Mouse (Mus musculus) layer of hippocampus, adult 2 months (tissue): ENCODE data around the gene Rapgefl1. TPM values are rescaled to one million over a fixed set of nuclear protein-coding genes. Genes with fewer than 3 reads are reported as not detected.

Source experiments
- DNase-seq, 2 experiments: peaks; one replicate each; pipeline ENCODE4 v3.0.0; 2022; ENCODE audit warnings: low spot score in 2 of 2
- H3K27ac ChIP-seq: fragments of 200-600 bp; 2 replicates; pipeline ENCODE4 v1.8.1; 2022
- H3K4me3 ChIP-seq: fragments of 200-600 bp; 2 replicates; pipeline ENCODE4 v1.8.1; 2022; ENCODE audit warnings: mild to moderate bottlenecking
- CTCF ChIP-seq: fragments of 200-600 bp; conservative IDR thresholded peaks from 2 replicates; pipeline ENCODE4 v1.8.1; 2022; ENCODE audit warnings: antibody characterized with exemption, mild to moderate bottlenecking, moderate library complexity
- total RNA-seq, 2 experiments: library from RNA; stranded (reverse); gene quantifications; 2 replicates each; pipeline ENCODE4 v1.2.3; 2021

Rapgefl1 gene
- total RNA-seq, 2 experiments from 2014 or later, result 213 to 240 TPM

- no peak for DNase-seq
- peak overlapping the region; percentile 87 for H3K27ac ChIP-seq
- no peak overlapping the region for H3K4me3 ChIP-seq
- peak; percentile 92 for TF ChIP-seq CTCF
Observed at GRCm38 (mm10) chr11:98829091-98829775, 7.4 kb upstream of the Rapgefl1 start.

DNA sequence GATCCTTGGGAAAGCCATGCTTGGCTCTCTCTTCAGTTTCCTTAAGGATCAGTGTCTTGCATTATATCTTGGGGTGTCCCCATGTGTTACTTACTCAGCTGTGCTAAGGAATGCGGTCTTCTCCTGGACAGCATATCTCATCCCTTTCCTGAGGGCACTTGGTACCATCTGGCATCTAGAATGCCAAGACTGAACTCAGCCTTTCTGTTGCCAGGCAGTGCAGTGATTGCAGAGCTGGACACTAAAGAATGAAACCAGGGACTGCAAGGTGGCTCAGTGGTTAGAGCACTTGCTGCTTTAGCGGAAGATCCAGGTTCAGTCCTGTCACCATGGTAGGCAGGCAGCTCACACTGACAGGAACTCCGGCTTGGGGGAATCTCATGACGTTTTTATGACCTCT is 6.7 kb upstream of the Rapgefl1 start:
- no peak for TF ChIP-seq CTCF
- Histone ChIP-seq H3K4me3 (no peak overlapping the region), H3K27ac (peak overlapping the region; percentile 87)
- no peak for DNase-seq

GRCm38 (mm10) chr11:98835296-98835695 is 1.3 kb upstream of the Rapgefl1 start:
- Histone ChIP-seq H3K4me3 (no peak overlapping the region; the same call in 1 of the 2 replicates), H3K27ac (peak overlapping the region; percentile 98)
- DNase-seq, result peak in 1 of 2 experiments; percentile 63
- TF ChIP-seq CTCF, result no peak

DNA sequence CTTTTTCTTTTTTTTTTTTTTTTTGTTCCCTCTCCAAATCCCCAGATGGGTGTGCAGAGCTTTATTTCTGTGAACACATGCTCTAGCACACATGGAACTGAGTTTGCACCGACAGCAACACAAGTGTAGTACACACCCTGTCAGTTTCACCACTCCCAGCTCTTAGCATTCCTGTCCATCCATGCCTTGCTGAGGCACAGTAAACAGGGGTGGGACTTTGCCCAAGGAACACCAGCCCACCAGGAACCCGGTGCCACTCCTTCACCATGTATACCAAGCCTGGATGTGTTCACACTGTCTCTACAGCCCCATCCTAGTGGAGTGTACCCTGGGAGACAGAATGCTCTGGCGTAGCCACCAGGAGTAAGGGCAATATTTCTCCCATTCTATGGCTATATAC is 860 bp upstream of the Rapgefl1 start:
- Histone ChIP-seq H3K4me3 (peak overlapping the region; percentile 97), H3K27ac (peak overlapping the region; percentile 98)
- TF ChIP-seq CTCF, result no peak
- peak in 1 of 2 experiments; percentile 48 for DNase-seq

DNA sequence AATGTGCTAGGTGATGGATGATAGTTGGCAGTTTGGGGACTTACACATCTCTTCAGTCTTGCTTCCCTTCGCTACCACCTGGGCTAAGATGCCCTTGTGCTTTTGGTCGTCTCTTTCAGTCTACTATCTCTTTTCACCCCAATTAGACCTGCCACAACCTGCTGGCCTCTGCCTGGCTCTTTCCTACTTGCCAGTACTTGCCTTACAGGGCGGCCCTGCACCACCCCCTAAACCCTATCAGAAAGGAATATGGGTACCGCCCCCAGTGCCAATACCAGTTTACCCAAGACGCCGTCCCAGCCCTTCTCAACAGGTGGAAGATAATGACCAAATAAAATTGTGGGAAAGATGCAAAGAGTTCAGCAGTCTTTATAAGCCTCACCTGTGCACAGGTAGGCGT is 457 bp upstream of the Rapgefl1 start:
- Histone ChIP-seq H3K4me3 (peak overlapping the region; percentile 97), H3K27ac (peak overlapping the region; percentile 98)
- no peak for TF ChIP-seq CTCF
- no peak for DNase-seq

- no peak for DNase-seq
- Histone ChIP-seq H3K4me3 (peak overlapping the region; percentile 97), H3K27ac (peak overlapping the region; percentile 98)
- peak; percentile 34; the same call in 1 of the 2 replicates for TF ChIP-seq CTCF
Observed at GRCm38 (mm10) chr11:98837231-98837704, 683 bp downstream of the Rapgefl1 start.

DNA sequence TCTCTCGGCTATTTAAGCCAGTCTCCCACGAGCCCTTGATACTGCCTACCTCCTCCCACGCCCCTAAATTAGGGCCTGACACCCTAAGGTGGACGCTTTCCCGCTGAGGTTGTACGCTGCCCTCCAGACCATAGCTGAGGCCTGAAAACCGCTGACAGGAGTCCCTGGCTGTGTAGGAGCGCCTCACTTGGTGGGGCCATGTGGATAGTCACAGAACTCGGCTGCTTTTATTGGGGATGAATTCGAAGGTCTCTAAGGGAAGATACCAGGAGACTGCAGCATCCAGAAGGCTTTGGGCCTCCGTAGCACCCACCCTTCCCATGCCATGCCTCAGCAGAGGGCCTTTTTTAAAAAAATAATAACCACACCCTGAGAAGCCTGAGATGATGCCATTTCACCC is 1.3 kb downstream of the Rapgefl1 start:
- no peak for TF ChIP-seq CTCF
- Histone ChIP-seq H3K4me3 (peak overlapping the region; percentile 97), H3K27ac (peak overlapping the region; percentile 98)
- DNase-seq, result no peak

DNA sequence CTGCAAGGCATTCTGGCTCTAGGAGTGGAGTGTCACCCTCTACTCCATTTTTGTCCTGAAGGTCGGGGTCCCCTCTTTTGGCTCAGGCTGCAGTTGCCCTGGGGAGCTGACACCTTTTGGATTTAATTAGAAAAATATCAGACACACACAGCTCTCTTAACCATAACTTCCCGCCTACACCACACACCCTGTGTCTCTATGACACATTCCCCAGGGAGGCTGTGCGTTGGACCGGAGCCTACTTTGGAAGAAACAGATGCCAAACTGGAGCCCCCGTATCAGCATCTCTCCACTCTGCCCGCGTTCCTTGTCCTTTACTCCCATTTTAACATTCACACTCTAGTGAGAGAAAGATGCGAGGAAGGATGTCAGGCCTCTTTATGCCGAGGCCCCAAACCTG is 1.9 kb downstream of the Rapgefl1 start:
- Histone ChIP-seq H3K27ac (peak overlapping the region; percentile 98), H3K4me3 (peak overlapping the region; percentile 97)
- peak; percentile 73 to 87 for DNase-seq
- no peak for TF ChIP-seq CTCF

DNA sequence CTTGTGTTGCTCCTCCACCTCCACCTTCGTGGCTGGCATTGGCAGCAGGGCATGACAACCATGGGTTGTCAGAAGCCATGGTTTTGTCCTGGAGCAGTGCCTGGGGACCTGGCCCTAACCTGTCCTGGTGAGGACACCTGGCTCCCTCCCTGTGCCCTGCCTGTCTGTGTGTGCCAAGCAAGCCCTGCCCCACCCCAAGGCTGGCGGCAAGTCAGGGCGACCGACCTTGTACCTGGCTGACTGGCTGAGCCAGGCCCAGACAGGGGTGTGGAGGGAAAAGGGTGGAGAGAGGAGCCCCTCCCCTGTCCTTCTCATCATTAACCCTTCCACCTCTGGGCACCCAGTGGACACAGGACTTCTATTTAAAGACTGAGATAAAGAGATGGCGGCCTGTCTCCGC is 2.8 kb downstream of the Rapgefl1 start:
- H3K4me3 ChIP-seq, result peak overlapping the region; percentile 97
- peak overlapping the region; percentile 98 for H3K27ac ChIP-seq
- DNase-seq, result no peak
- TF ChIP-seq CTCF, result no peak

DNA sequence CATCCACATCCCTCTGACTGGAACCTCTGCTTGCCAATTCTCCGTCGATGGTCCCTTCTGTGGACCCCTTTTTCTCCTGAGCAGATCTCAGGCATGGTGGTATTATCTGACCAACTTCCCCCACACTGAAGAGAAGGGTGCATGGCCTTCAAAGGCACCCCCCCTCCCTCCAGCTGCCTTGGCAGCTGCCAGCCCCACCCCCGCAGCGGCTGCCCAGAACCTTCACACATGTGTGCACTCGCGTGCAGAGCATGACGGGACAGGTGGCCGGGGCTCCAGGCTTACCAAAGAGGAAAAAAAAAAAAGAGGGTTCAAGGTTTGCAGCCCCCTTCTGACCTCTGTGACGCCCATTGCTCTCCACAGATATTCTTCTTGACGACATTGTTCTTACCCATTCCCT is 3.3 kb downstream of the Rapgefl1 start:
- peak overlapping the region; percentile 98 for H3K27ac ChIP-seq
- no peak for TF ChIP-seq CTCF
- no peak for DNase-seq
- H3K4me3 ChIP-seq, result peak overlapping the region; percentile 97

DNA sequence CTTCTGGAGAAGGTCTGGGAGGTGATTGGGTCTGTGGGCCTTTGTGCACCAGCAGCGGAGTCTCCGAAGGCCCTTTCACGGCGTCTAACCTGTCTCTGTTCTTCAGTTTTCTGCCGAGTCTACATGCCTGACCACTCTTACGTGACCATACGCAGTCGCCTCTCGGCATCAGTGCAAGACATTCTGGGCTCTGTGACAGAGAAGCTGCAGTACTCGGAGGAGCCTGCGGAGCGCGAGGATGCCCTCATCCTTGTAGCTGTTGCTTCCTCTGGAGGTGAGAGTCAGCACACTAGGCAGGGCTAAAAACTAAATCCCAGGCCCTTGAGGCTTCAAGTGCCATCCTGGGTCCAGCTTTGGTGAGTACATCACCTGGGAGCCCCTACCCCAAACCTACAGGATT is 9.4 kb downstream of the Rapgefl1 start:
- no peak for DNase-seq
- no peak overlapping the region for H3K4me3 ChIP-seq
- TF ChIP-seq CTCF, result peak; percentile 62
- peak overlapping the region; percentile 60 for H3K27ac ChIP-seq

DNA sequence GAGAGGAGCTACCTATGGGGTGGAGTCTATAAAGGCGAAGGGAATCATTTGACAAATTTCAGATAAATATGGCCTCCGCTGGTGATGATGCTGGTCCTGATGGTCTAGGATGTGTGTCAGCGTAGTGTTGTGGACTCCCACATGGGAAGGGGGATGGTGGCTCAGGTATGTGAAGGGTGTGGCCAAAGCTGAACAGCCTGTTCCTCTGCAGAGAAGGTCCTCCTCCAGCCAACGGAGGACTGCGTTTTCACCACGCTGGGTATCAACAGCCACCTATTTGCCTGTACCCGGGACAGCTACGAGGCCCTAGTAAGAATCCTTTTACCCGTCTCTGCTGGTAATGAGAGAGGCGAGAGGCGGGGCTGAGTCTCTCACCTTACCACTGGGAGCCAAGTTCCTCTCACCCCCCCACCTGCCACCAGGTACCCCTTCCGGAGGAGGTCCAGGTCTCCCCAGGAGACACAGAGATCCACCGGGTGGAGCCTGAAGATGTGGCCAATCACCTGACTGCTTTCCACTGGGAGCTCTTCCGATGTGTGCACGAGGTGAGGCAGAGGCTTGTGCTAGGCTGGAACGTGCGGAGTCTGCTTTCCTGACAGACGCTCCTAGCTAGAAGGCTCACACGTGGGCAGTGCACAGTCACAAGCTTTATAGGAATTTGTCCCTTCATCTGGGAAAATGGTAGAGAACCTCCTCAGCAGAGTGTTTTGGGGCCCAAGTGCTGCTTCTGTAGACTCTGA is 10.4 kb downstream of the Rapgefl1 start:
- DNase-seq, result no peak
- no peak overlapping the region for H3K4me3 ChIP-seq
- peak overlapping the region; percentile 29; the same call in 1 of the 2 replicates for H3K27ac ChIP-seq
- TF ChIP-seq CTCF, result no peak

DNA sequence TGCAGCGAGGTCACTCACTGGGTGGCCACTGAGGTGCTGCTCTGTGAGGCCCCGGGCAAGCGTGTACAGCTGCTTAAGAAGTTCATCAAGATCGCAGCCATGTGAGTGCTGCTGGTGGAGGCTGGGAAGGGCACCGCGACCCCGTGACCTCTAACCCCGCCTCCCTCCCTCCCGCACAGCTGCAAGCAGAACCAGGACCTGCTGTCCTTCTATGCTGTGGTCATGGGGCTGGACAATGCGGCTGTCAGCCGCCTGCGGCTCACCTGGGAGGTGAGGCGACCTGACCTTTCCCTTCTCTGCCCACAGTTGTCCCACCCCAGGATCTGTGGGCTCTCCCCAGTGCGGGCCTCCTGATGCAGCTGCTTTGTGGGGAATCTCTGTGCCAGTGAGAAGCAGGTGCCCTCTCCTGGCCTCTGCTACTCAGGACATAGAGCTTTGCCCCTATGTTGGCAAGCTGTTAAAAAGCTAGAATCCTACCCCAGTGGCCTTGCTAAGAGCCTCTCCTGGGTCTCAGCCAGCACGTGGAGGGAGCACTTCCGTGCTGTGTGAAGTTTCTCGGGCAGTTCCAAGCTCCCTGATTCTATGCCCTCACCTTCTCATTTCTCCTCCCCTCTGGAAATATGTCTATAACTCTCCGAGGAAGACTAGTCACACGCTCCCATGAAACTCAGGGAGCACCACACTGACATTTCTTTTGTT is 12.8 kb downstream of the Rapgefl1 start:
- no peak for DNase-seq
- peak overlapping the region; percentile 90 for H3K27ac ChIP-seq
- TF ChIP-seq CTCF, result no peak
- no peak overlapping the region for H3K4me3 ChIP-seq
